ENCODE assay signal across 12 mouse cellular contexts in the genomic region with DNA sequence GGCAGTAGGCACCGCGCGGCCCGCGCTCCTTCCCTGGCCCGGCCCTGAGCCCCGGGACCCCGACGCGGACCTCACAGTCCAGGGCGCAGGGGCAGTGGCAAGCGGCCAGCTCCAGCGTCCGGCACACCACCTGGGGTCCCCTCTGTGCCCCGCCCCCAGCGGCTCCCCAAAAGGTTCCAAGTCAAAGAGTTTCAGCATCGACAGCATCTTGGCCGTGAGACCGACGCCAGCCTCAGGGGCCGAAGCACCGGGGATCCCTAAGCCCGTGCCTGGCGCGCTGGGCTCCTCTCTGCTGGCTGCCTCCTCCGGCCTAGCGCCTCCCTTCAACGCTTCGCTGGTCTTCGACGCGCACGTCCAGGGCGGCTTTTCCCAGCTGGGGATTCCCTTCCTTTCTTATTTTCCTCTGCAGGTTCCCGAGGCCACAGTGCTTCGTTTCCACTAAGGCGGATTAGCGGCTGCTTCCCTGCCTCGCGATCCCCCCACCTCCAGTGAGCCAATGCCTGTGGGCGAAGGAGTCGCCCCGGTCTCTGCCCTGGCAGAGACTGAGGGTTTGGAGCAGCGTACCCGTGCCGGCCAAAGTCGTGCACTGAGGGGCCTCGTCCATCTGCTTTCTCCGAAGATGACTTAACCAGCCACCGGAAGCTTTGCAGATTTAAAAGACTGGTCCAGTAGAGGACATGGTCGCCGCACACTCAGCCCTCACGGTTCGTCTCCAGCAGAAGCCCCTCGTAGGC. TPM values are rescaled to one million over a fixed set of nuclear protein-coding genes. Genes with fewer than 3 reads are reported as not detected.
DNase-seq lines count a peak whose midpoint lies in the region; ATAC-seq and TF ChIP-seq lines count a peak whose summit lies in the region.
"Had no signal": no experiment of that assay in that cellular context is flagged by ENCODE, and none has a peak within 500 bp of the region (broad histone marks: within the 10 kb centered on the region; RNA-seq: fewer than 3 reads in every experiment).

No protein-coding gene starts in this region.

- peak overlapping the region; percentile 43 for H3K4me3 ChIP-seq in lung, embryonic 15.5 days
- H3K4me3 ChIP-seq in lung, adult 2 months (replicated peaks; ENCODE audit: extremely low read depth, low read depth, low read length), result no peak overlapping the region
- H3K4me3 ChIP-seq in forebrain, embryonic 12.5 days (replicated peaks), result peak overlapping the region; percentile 19
- H3K4me3 ChIP-seq in limb, embryonic 10.5 days, result peak overlapping the region; percentile 39
- peak overlapping the region; percentile 8; the same call in 1 of the 2 replicates for H3K4me3 ChIP-seq in neural tube, embryonic 15.5 days (replicated peaks)

- no peaks in the 10 kb centered on the region for H3K9me3 ChIP-seq in lung, embryonic 15.5 days
- H3K9me3 ChIP-seq in forebrain, embryonic 12.5 days, result no peaks in the 10 kb centered on the region
- H3K9me3 ChIP-seq in limb, embryonic 10.5 days (replicated peaks), result no peaks in the 10 kb centered on the region
- no peaks in the 10 kb centered on the region for H3K9me3 ChIP-seq in neural tube, embryonic 15.5 days (replicated peaks)

- peak overlapping the region; percentile 68 for H3K4me2 ChIP-seq in lung, embryonic 15.5 days
- peak overlapping the region; percentile 8 for H3K4me2 ChIP-seq in forebrain, embryonic 12.5 days
- H3K4me2 ChIP-seq in neural tube, embryonic 15.5 days, result peak overlapping the region; percentile 36

- 2% methylated on average over 55 of the region's 55 CpGs for WGBS in lung, embryonic 15.5 days
- WGBS in lung, adult 2 months, result 7% methylated on average over 55 of the region's 55 CpGs
- WGBS in forebrain, embryonic 12.5 days, result under 1% methylated on average over 55 of the region's 55 CpGs
- WGBS in limb, embryonic 10.5 days, result 2% methylated on average over 55 of the region's 55 CpGs
- 2% methylated on average over 55 of the region's 55 CpGs for WGBS in neural tube, embryonic 15.5 days

- H3K4me1 ChIP-seq in lung, embryonic 15.5 days, result peaks cover 41% of the 10 kb centered on the region
- peaks cover 4% of the 10 kb centered on the region for H3K4me1 ChIP-seq in lung, adult 2 months (ENCODE audit: control insufficient read depth, insufficient read depth, low read length)
- peaks cover 27% of the 10 kb centered on the region for H3K4me1 ChIP-seq in forebrain, embryonic 12.5 days
- H3K4me1 ChIP-seq in limb, embryonic 10.5 days, result peaks cover 50% of the 10 kb centered on the region
- H3K4me1 ChIP-seq in neural tube, embryonic 15.5 days, result peaks cover 23% of the 10 kb centered on the region

- no peak for TF ChIP-seq POLR2A in lung, adult 2 months (IDR thresholded peaks at IDR 0.05; ENCODE audit: borderline replicate concordance, extremely low read depth, low read depth, low read length)

- H3K27me3 ChIP-seq in lung, embryonic 15.5 days, result peaks cover 84% of the 10 kb centered on the region
- H3K27me3 ChIP-seq in forebrain, embryonic 12.5 days, result peaks cover 99% of the 10 kb centered on the region
- peaks cover 97% of the 10 kb centered on the region for H3K27me3 ChIP-seq in limb, embryonic 10.5 days (ENCODE audit: low read depth, poor library complexity, severe bottlenecking)
- H3K27me3 ChIP-seq in neural tube, embryonic 15.5 days (replicated peaks), result peaks cover 92% of the 10 kb centered on the region

- no peak for TF ChIP-seq CTCF in lung, adult 2 months (IDR thresholded peaks at IDR 0.05; ENCODE audit: insufficient read depth, low read length)

- no peak for DNase-seq in lung, adult 2 months
- peak; percentile 70 for DNase-seq in limb, embryonic 10.5 days (ENCODE audit: low spot score)
- DNase-seq in right cerebral cortex, adult 18-20 months, result no peak
- no peak for DNase-seq in natural killer cell, adult 2 months (ENCODE audit: low spot score in 2 of 2)
- DNase-seq in thymus, postnatal 4 days, result no peak
- DNase-seq: cerebellum, adult 9-11 months; kidney, postnatal 25 days had no signal

- H3K9ac ChIP-seq in lung, embryonic 15.5 days, result peak overlapping the region; percentile 42
- H3K9ac ChIP-seq in forebrain, embryonic 12.5 days, result no peak overlapping the region
- no peak overlapping the region for H3K9ac ChIP-seq in neural tube, embryonic 15.5 days (replicated peaks)

- H3K27ac ChIP-seq in lung, embryonic 15.5 days, result peak overlapping the region; percentile 88
- no peak overlapping the region for H3K27ac ChIP-seq in forebrain, embryonic 12.5 days
- peak overlapping the region; percentile 66 for H3K27ac ChIP-seq in limb, embryonic 10.5 days
- H3K27ac ChIP-seq in neural tube, embryonic 15.5 days (replicated peaks), result no peak overlapping the region

- 0 out of 2 replicates have a peak, but pooled peaks have one; percentile 1 for ATAC-seq in lung, embryonic 15.5 days (ENCODE audit: borderline replicate concordance, extremely low read depth, low FRiP score, low TSS enrichment)
- no peak for ATAC-seq in forebrain, embryonic 12.5 days (ENCODE audit: low FRiP score)
- no peak for ATAC-seq in neural tube, embryonic 15.5 days (ENCODE audit: low FRiP score)
- ATAC-seq: Patski had no signal

- H3K36me3 ChIP-seq in lung, embryonic 15.5 days, result no peaks in the 10 kb centered on the region
- no peaks in the 10 kb centered on the region for H3K36me3 ChIP-seq in forebrain, embryonic 12.5 days (replicated peaks)
- H3K36me3 ChIP-seq in limb, embryonic 10.5 days, result no peaks in the 10 kb centered on the region
- H3K36me3 ChIP-seq in neural tube, embryonic 15.5 days, result no peaks in the 10 kb centered on the region

RNA-seq across cellular contexts. Expression of a gene that starts 1.0 kb away (rescaled TPM):
- polyA plus RNA-seq in lung, embryonic 15.5 days (2015; fragmentation: Nextera tagmentation; extraction: Ambion mirVana), result 6.8 and 8.5 TPM in 2 replicates
- 2.5 and 3.0 TPM in 2 replicates for polyA plus RNA-seq in lung, adult 2 months (2012; rRNA removed)
- 0.18 and 0.36 TPM in 2 replicates for polyA plus RNA-seq in forebrain, embryonic 12.5 days (2016; fragmentation: Nextera tagmentation; extraction: Ambion mirVana)
- 0.13 and 0.15 TPM in 2 replicates for polyA plus RNA-seq in limb, embryonic 10.5 days (2016; fragmentation: Nextera tagmentation; extraction: Ambion mirVana)
- polyA plus RNA-seq in neural tube, embryonic 15.5 days (2015; fragmentation: Nextera tagmentation; extraction: Ambion mirVana), result 0.15 and 0.51 TPM in 2 replicates
- polyA plus RNA-seq: testis, adult 2 months had no signal

RNA-seq across cellular contexts. Expression of a gene that starts 12.7 kb away (rescaled TPM):
- polyA plus RNA-seq in lung, embryonic 15.5 days (2015; fragmentation: Nextera tagmentation; extraction: Ambion mirVana), result 2.1 and 2.3 TPM in 2 replicates
- polyA plus RNA-seq in lung, adult 2 months (2012; rRNA removed), result 1.4 and 1.6 TPM in 2 replicates
- 3.3 and 4.6 TPM in 2 replicates for polyA plus RNA-seq in forebrain, embryonic 12.5 days (2016; fragmentation: Nextera tagmentation; extraction: Ambion mirVana)
- polyA plus RNA-seq in limb, embryonic 10.5 days (2016; fragmentation: Nextera tagmentation; extraction: Ambion mirVana), result 2.3 and 3.3 TPM in 2 replicates
- polyA plus RNA-seq in neural tube, embryonic 15.5 days (2015; fragmentation: Nextera tagmentation; extraction: Ambion mirVana), result 3.4 TPM in 2 replicates

RNA-seq across cellular contexts. Expression of a gene that starts 20.5 kb away (rescaled TPM):
- 60.2 and 60.8 TPM in 2 replicates for polyA plus RNA-seq in lung, embryonic 15.5 days (2015; fragmentation: Nextera tagmentation; extraction: Ambion mirVana)
- 44.7 and 51.6 TPM in 2 replicates for polyA plus RNA-seq in lung, adult 2 months (2012; rRNA removed)
- polyA plus RNA-seq in forebrain, embryonic 12.5 days (2016; fragmentation: Nextera tagmentation; extraction: Ambion mirVana), result 55.0 and 60.2 TPM in 2 replicates
- 58.5 and 67.6 TPM in 2 replicates for polyA plus RNA-seq in limb, embryonic 10.5 days (2016; fragmentation: Nextera tagmentation; extraction: Ambion mirVana)
- 50.6 and 52.5 TPM in 2 replicates for polyA plus RNA-seq in neural tube, embryonic 15.5 days (2015; fragmentation: Nextera tagmentation; extraction: Ambion mirVana)

RNA-seq across cellular contexts. Expression of a gene that starts 44.5 kb away (rescaled TPM):
- polyA plus RNA-seq in lung, embryonic 15.5 days (2015; fragmentation: Nextera tagmentation; extraction: Ambion mirVana), result 151 and 157 TPM in 2 replicates
- 194 and 406 TPM in 2 replicates for polyA plus RNA-seq in lung, adult 2 months (2012; rRNA removed)
- polyA plus RNA-seq in forebrain, embryonic 12.5 days (2016; fragmentation: Nextera tagmentation; extraction: Ambion mirVana), result 0.08 and 1.0 TPM in 2 replicates
- polyA plus RNA-seq in limb, embryonic 10.5 days (2016; fragmentation: Nextera tagmentation; extraction: Ambion mirVana), result 0.48 and 4.4 TPM in 2 replicates
- 1.6 and 15.7 TPM in 2 replicates for polyA plus RNA-seq in neural tube, embryonic 15.5 days (2015; fragmentation: Nextera tagmentation; extraction: Ambion mirVana)

Comparison
In these comparisons a context has a peak if more than half of its experiments do, and no peak if none do; other contexts are left out.
1. H3K27ac ChIP-seq: peak in lung, embryonic 15.5 days (single experiment) and limb, embryonic 10.5 days (single experiment); none in forebrain, embryonic 12.5 days (single experiment) and neural tube, embryonic 15.5 days (single experiment).
2. H3K4me2 ChIP-seq: peak in every context shown above with its lines; median percentile 68 in lung, embryonic 15.5 days; 36 in neural tube, embryonic 15.5 days; 8 in forebrain, embryonic 12.5 days.